Mouse (Mus musculus) MEL (cell line): ENCODE data around the gene Zfp524. TPM values are rescaled to one million over a fixed set of nuclear protein-coding genes. Genes with fewer than 3 reads are reported as not detected.

ENCODE experiments used
- DNase-seq: peaks from one replicate; pipeline ENCODE4 v3.0.0; 2011; ENCODE audit warnings: low read depth, low spot score
- H3K27ac ChIP-seq: 2 replicates; pipeline ENCODE4 v1.5.1; 2012; ENCODE audit warnings: low read depth, mild to moderate bottlenecking, control low read depth, low read length, moderate library complexity; ENCODE audit not compliant: control insufficient read depth
- H3K27me3 ChIP-seq, 2 experiments: fragments of 150-350 bp in 1 of 2; sonication (generic) in 1 of 2; 2 replicates each; pipeline ENCODE4 v1.6.1; 2012; ENCODE audit warnings: low read length in 2 of 2, mild to moderate bottlenecking in 2 of 2, improper control_type of control experiment in 1 of 2, moderate library complexity in 1 of 2; ENCODE audit not compliant: insufficient read depth in 2 of 2, control insufficient read depth in 1 of 2
- H3K36me3 ChIP-seq, 2 experiments: 2 replicates each; pipeline ENCODE4 v1.6.1; 2012 to 2014; ENCODE audit warnings: low read length in 2 of 2, improper control_type of control experiment in 1 of 2, inconsistent platforms in 1 of 2, mild to moderate bottlenecking in 1 of 2; ENCODE audit not compliant: insufficient read depth in 2 of 2, control insufficient read depth in 1 of 2
- H3K4me1 ChIP-seq, 2 experiments: fragments of 150-350 bp in 1 of 2; sonication (generic) in 1 of 2; 2 replicates each; pipeline ENCODE4 v1.6.1; 2012; ENCODE audit warnings: low read length in 2 of 2, improper control_type of control experiment in 1 of 2, mild to moderate bottlenecking in 1 of 2; ENCODE audit not compliant: insufficient read depth in 2 of 2, control insufficient read depth in 1 of 2
- H3K4me3 ChIP-seq, 2 experiments: fragments of 150-350 bp in 1 of 2; sonication (generic) in 1 of 2; 2 replicates each; pipeline ENCODE4 v1.5.1; 2012; ENCODE audit warnings: low read depth in 2 of 2, low read length in 2 of 2, mild to moderate bottlenecking in 2 of 2, moderate library complexity in 2 of 2, control low read depth in 1 of 2, improper control_type of control experiment in 1 of 2; ENCODE audit not compliant: control insufficient read depth in 1 of 2, insufficient read depth in 1 of 2
- H3K79me2 ChIP-seq: 2 replicates; pipeline ENCODE4 v1.6.1; 2012; ENCODE audit warnings: mild to moderate bottlenecking, low read length, moderate library complexity; ENCODE audit not compliant: control insufficient read depth, poor library complexity, insufficient read depth
- H3K9ac ChIP-seq: 2 replicates; pipeline ENCODE4 v1.6.1; 2012; ENCODE audit warnings: low read depth, mild to moderate bottlenecking, control low read depth, low read length, moderate library complexity; ENCODE audit not compliant: control insufficient read depth, poor library complexity, severe bottlenecking
- H3K9me3 ChIP-seq: fragments of 150-350 bp; sonication (generic); replicated peaks from 2 replicates; pipeline ENCODE4 v1.6.1; 2012; ENCODE audit warnings: mild to moderate bottlenecking, low read length, improper control_type of control experiment, moderate library complexity; ENCODE audit not compliant: insufficient read depth
- BHLHE40 ChIP-seq: IDR thresholded peaks from 2 replicates; pipeline ENCODE4 v1.6.1; 2012; ENCODE audit warnings: low read depth, mild to moderate bottlenecking, inconsistent platforms, low read length, improper control_type of control experiment, borderline replicate concordance
- CHD2 ChIP-seq: IDR thresholded peaks from 2 replicates; pipeline ENCODE4 v1.6.1; 2011; ENCODE audit warnings: low read length, improper control_type of control experiment
- E2F4 ChIP-seq: IDR thresholded peaks from 2 replicates; pipeline ENCODE4 v1.6.1; 2011; ENCODE audit warnings: low read depth, low read length, improper control_type of control experiment, borderline replicate concordance
- ELF1 ChIP-seq: IDR thresholded peaks from 2 replicates; pipeline ENCODE4 v1.6.1; 2014; ENCODE audit warnings: low read depth, mild to moderate bottlenecking, inconsistent platforms, low read length, improper control_type of control experiment, moderate library complexity
- EP300 ChIP-seq, 2 experiments: IDR thresholded peaks; 2 replicates each; pipeline ENCODE4 v1.6.1; 2011; ENCODE audit warnings: improper control_type of control experiment in 2 of 2, low read length in 2 of 2, low read depth in 1 of 2, mild to moderate bottlenecking in 1 of 2
- ETS1 ChIP-seq: IDR thresholded peaks from 2 replicates; pipeline ENCODE4 v1.6.1; 2012; ENCODE audit warnings: low read depth, mild to moderate bottlenecking, inconsistent platforms, low read length, improper control_type of control experiment, moderate library complexity
- HCFC1 ChIP-seq: IDR thresholded peaks from 2 replicates; pipeline ENCODE4 v1.6.1; 2012; ENCODE audit warnings: low read depth, mild to moderate bottlenecking, inconsistent platforms, low read length, improper control_type of control experiment, moderate library complexity
- KAT2A ChIP-seq: conservative IDR thresholded peaks from 2 replicates; pipeline ENCODE4 v1.6.1; 2012; ENCODE audit warnings: low read depth, low read length, improper control_type of control experiment, inconsistent platforms
- MAX ChIP-seq: IDR thresholded peaks from 2 replicates; pipeline ENCODE4 v1.6.1; 2011; ENCODE audit warnings: low read length, improper control_type of control experiment
- MAZ ChIP-seq: IDR thresholded peaks from 2 replicates; pipeline ENCODE4 v1.6.1; 2012; ENCODE audit warnings: low read depth, mild to moderate bottlenecking, inconsistent platforms, low read length, improper control_type of control experiment
- MEF2A ChIP-seq: IDR thresholded peaks from 2 replicates; pipeline ENCODE4 v1.6.1; 2014; ENCODE audit warnings: low read depth, mild to moderate bottlenecking, inconsistent platforms, low read length, improper control_type of control experiment; ENCODE audit not compliant: poor library complexity, insufficient replicate concordance, severe bottlenecking; ENCODE audit errors: extremely low read depth
- MXI1 ChIP-seq: IDR thresholded peaks from 2 replicates; pipeline ENCODE4 v1.6.1; 2011; ENCODE audit warnings: mild to moderate bottlenecking, low read depth, low read length, improper control_type of control experiment
- MYC ChIP-seq: IDR thresholded peaks from 2 replicates; pipeline ENCODE4 v1.6.1; 2011; ENCODE audit warnings: low read depth, mild to moderate bottlenecking, low read length, improper control_type of control experiment, moderate library complexity
- NELFE ChIP-seq: IDR thresholded peaks from 2 replicates; pipeline ENCODE4 v1.6.1; 2011; ENCODE audit warnings: low read depth, low read length, improper control_type of control experiment
- NRF1 ChIP-seq: IDR thresholded peaks from 2 replicates; pipeline ENCODE4 v1.6.1; 2014; ENCODE audit warnings: low read depth, mild to moderate bottlenecking, inconsistent platforms, low read length, improper control_type of control experiment, moderate library complexity; ENCODE audit not compliant: poor library complexity, insufficient read depth, severe bottlenecking
- POLR2A ChIP-seq, 2 experiments: IDR thresholded peaks; 2 replicates each; pipeline ENCODE4 v1.6.1; 2011 to 2012; ENCODE audit warnings: low read length in 2 of 2, mild to moderate bottlenecking in 2 of 2, control low read depth in 1 of 2, improper control_type of control experiment in 1 of 2, low read depth in 1 of 2, moderate library complexity in 1 of 2; ENCODE audit not compliant: control insufficient read depth in 1 of 2, insufficient read depth in 1 of 2, poor library complexity in 1 of 2
- RAD21 ChIP-seq: IDR thresholded peaks from 2 replicates; pipeline ENCODE4 v1.6.1; 2011; ENCODE audit warnings: mild to moderate bottlenecking, low read depth, low read length, improper control_type of control experiment
- SIN3A ChIP-seq: IDR thresholded peaks from 2 replicates; pipeline ENCODE4 v1.6.1; 2012; ENCODE audit warnings: low read length, improper control_type of control experiment, inconsistent platforms
- SMC3 ChIP-seq: IDR thresholded peaks from 2 replicates; pipeline ENCODE4 v1.6.1; 2011; ENCODE audit warnings: low read depth, low read length, improper control_type of control experiment
- TBP ChIP-seq: IDR thresholded peaks from 2 replicates; pipeline ENCODE4 v1.8.0; 2011; ENCODE audit warnings: low read depth, low read length, improper control_type of control experiment
- TCF12 ChIP-seq: IDR thresholded peaks from 2 replicates; pipeline ENCODE4 v1.6.1; 2014; ENCODE audit warnings: low read depth, mild to moderate bottlenecking, inconsistent platforms, low read length, improper control_type of control experiment, moderate library complexity
- UBTF ChIP-seq: IDR thresholded peaks from 2 replicates; pipeline ENCODE4 v1.6.1; 2012; ENCODE audit warnings: low read depth, mild to moderate bottlenecking, inconsistent platforms, low read length, improper control_type of control experiment, moderate library complexity, borderline replicate concordance; ENCODE audit not compliant: insufficient read depth
- USF1 ChIP-seq: IDR thresholded peaks from 2 replicates; pipeline ENCODE4 v1.6.1; 2014; ENCODE audit warnings: low read depth, mild to moderate bottlenecking, inconsistent platforms, low read length, improper control_type of control experiment, moderate library complexity
- USF2 ChIP-seq, 2 experiments: IDR thresholded peaks; 2 replicates each; pipeline ENCODE4 v1.6.1; 2011 to 2012; ENCODE audit warnings: improper control_type of control experiment in 2 of 2, low read length in 2 of 2, borderline replicate concordance in 1 of 2, inconsistent platforms in 1 of 2, low read depth in 1 of 2, mild to moderate bottlenecking in 1 of 2; ENCODE audit not compliant: insufficient read depth in 1 of 2
- ZC3H11A ChIP-seq: IDR thresholded peaks from 2 replicates; pipeline ENCODE4 v1.6.1; 2012; ENCODE audit warnings: low read depth, mild to moderate bottlenecking, inconsistent platforms, low read length, improper control_type of control experiment
- ZMIZ1 ChIP-seq: IDR thresholded peaks from 2 replicates; pipeline ENCODE4 v1.6.1; 2012; ENCODE audit warnings: low read depth, mild to moderate bottlenecking, inconsistent platforms, low read length, improper control_type of control experiment, moderate library complexity
- ZNF384 ChIP-seq: IDR thresholded peaks from 2 replicates; pipeline ENCODE4 v1.6.1; 2012; ENCODE audit warnings: low read depth, mild to moderate bottlenecking, inconsistent platforms, low read length, improper control_type of control experiment
- polyA plus RNA-seq, 2 experiments: library from polyadenylated mRNA; stranded (reverse) in 1 of 2; unstranded in 1 of 2; fragments of >175 nt in 1 of 2; fragments of >200 nt in 1 of 2; gene quantifications; 2 replicates each; pipeline versions ENCODE4 v1.2.1 to v1.2.4; 2012; ENCODE audit warnings: low replicate concordance in 2 of 2, low read depth in 1 of 2; ENCODE audit not compliant: insufficient read length in 2 of 2, insufficient read depth in 1 of 2, missing spikeins in 1 of 2
- total RNA-seq: library from RNA; depleted of rRNA; stranded (reverse); fragments of 300-350 nt; gene quantifications from 2 replicates; pipeline ENCODE4 v1.2.3, GENCODE M21; 2012

The Zfp524 gene
- total and polyA plus RNA-seq, 3 experiments, result 9.4 to 12.7 TPM; not detected in 1

DNA sequence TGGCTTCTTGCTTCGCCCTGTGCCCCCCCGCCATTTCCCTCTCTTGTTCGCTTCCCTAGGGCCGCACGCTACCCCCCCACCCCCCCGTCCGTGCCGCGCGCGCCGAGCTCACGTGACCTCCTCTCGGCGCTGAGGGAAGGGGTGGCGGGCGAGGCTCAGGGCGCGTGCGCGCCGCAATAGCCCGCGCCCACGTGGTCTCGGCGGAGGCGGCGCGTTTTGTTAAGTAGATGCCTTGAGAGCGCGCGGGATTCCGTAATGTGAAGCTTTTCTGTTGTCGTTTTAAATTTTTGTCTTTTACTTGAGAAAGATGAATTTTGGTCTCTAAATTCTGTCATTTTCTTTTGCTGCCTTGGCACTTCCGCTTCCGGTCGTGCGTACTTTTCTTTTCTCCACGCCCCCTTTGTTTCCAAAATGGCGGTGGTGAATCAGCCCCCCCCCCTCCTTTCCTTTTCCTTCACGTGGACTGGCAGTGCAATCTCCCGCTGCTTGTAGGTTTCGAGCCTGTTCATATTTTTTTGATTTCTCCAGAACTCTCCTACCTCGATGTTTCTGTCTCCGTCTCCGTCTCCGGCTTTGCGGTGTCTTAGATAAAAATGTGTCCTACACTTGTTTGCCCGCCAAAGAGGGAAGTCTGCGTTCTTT, 48.3 kb downstream of the Zfp524 start:
- TF ChIP-seq UBTF, result no peak
- peak in 1 of 2 experiments; percentile 20; a peak in 1 of 4 replicates for TF ChIP-seq EP300 (IDR thresholded peaks at IDR 0.05; ENCODE audit: low read depth in 1 of 2, low read length in 2 of 2)
- TF ChIP-seq TBP, result peak; percentile 75
- no peak for TF ChIP-seq ZNF384
- no peak for TF ChIP-seq CHD2
- TF ChIP-seq KAT2A, result peak; percentile 42; the same call in 1 of the 2 replicates
- TF ChIP-seq TCF12, result peak; percentile 50; the same call in 1 of the 2 replicates
- TF ChIP-seq NRF1, result peak; percentile 78
- no peak for TF ChIP-seq ZMIZ1
- peak; percentile 84 for TF ChIP-seq SIN3A
- TF ChIP-seq MYC, result peak; percentile 99
- TF ChIP-seq ZC3H11A, result no peak
- TF ChIP-seq ELF1, result peak; percentile 94
- peak; percentile 95 for TF ChIP-seq MAX
- peak in 1 of 2 experiments; percentile 68; a peak in 1 of 4 replicates for TF ChIP-seq USF2 (IDR thresholded peaks at IDR 0.05; ENCODE audit: borderline replicate concordance in 1 of 2, insufficient read depth in 1 of 2, low read depth in 1 of 2, low read length in 2 of 2)
- peak; percentile 80 for TF ChIP-seq HCFC1
- peak; percentile 89 for TF ChIP-seq MAZ
- peak; percentile 28 for TF ChIP-seq NELFE
- no peak for TF ChIP-seq RAD21
- TF ChIP-seq MEF2A, result no peak
- no peak for TF ChIP-seq SMC3
- peak; percentile 93 for TF ChIP-seq USF1
- peak; percentile 45 for TF ChIP-seq ETS1
- peak in 1 of 2 experiments; percentile 50; a peak in 1 of 4 replicates for TF ChIP-seq POLR2A (IDR thresholded peaks at IDR 0.05; ENCODE audit: control insufficient read depth in 1 of 2, insufficient read depth in 1 of 2, low read depth in 1 of 2, low read length in 2 of 2, poor library complexity in 1 of 2)
- TF ChIP-seq BHLHE40, result peak; percentile 53; the same call in 1 of the 2 replicates
- peak; percentile 96 for TF ChIP-seq MXI1
- peak; percentile 87; the same call in 1 of the 2 replicates for TF ChIP-seq E2F4
- Histone ChIP-seq H3K36me3 (peaks cover 10 to 30% of the 10 kb centered on the region in 2 experiments), H3K79me2 (peaks cover 55% of the 10 kb centered on the region), H3K4me1 (peaks cover 2 to 22% of the 10 kb centered on the region in 2 experiments), H3K27ac (peak overlapping the region; percentile 94), H3K4me3 (peak overlapping the region; percentile 89 to 93), H3K9me3 (no peaks in the 10 kb centered on the region), H3K27me3 (no peaks in the 10 kb centered on the region), H3K9ac (peak overlapping the region; percentile 95)
- peak; percentile 91 for DNase-seq
